In the genomic region with DNA sequence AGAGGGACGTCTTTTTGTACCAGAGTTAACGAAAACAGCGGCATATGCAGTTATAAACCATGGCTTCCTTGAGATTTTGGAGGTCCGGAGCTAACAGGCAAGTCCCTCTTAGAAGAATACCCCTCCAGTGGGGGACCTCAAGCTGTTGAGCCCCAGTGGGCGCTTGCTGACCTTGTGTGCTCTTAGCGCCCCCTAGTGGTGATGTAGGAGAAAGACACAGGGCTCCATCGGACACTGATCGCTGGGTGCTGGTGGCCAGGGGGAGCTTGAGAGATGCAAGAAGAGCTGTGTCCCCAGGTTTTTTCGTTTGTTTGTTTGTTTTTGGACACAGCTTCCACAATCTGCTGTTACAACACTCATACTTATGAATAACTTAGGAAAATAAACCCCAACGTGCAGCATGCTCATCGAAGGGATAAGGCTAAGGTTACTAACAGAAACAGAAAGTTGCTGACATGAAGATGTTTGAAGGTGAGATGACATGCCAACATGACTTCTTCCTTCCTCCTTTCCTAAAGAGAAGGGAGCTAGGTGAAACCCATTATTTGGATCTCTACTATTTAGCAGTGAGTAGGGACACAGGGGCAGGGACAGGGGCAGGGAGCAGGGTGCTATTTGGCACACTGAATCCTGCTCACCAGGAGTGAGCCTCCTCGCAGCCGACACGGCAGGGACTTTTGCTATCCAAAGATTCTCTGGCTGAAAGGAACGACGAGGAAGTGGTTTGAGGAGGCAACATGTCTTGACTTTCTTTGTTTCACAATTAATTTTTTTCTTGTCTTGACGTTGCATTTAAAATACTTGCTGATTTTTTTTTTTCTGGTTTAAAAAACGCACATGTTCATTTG, we compare ENCODE assay signal across 8 mouse cellular contexts. TPM values are rescaled to one million over a fixed set of nuclear protein-coding genes. Genes with fewer than 3 reads are reported as not detected.
DNase-seq lines count a peak whose midpoint lies in the region; ATAC-seq and TF ChIP-seq lines count a peak whose summit lies in the region.

No protein-coding gene starts in this region.

- peak; percentile 43 for DNase-seq in WW6 (ENCODE audit: low read depth, low spot score)
- peak; percentile 45 to 71 for DNase-seq in cerebellum, postnatal 4 days (ENCODE audit: low spot score in 2 of 2)
- DNase-seq in gastrocnemius, adult 2 months = peak; percentile 73
- peak; percentile 91 for DNase-seq in hindbrain, postnatal 0 days (ENCODE audit: low spot score)
- DNase-seq in left cerebral cortex, adult 2 months (ENCODE audit: extremely low spot score in 1 of 2, low spot score in 2 of 2) = peak; percentile 70 to 72
- DNase-seq in right cerebral cortex, postnatal 10 days (ENCODE audit: low spot score in 2 of 2) = peak; percentile 69 to 81
- DNase-seq in urinary bladder, postnatal 14 days (ENCODE audit: low spot score) = peak; percentile 52

- H3K27me3 ChIP-seq in hindbrain, postnatal 0 days (ENCODE audit: insufficient read depth, low read length) = no peaks in the 10 kb centered on the region

- H3K4me1 ChIP-seq in hindbrain, postnatal 0 days (ENCODE audit: insufficient read depth, low read length) = no peaks in the 10 kb centered on the region

- H3K4me2 ChIP-seq in hindbrain, postnatal 0 days (ENCODE audit: low read depth, low read length) = peak overlapping the region; percentile 42

- intact Hi-C loops in gastrocnemius, adult 2 months (cut with DNase I) = loop anchor here (1.0 to 5.0 kb wide), 6 partner anchors 41 to 514 kb away; partner anchors contain the start of genes Igf1r and Pgpep1l
- intact Hi-C loops in left cerebral cortex, adult 2 months (cut with DNase I) = loop anchor here (1.0 to 5.0 kb wide), 6 partner anchors 54 to 514 kb away; no protein-coding TSS in a partner anchor

- H3K9me3 ChIP-seq in hindbrain, postnatal 0 days (ENCODE audit: low read length) = no peaks in the 10 kb centered on the region

- peak; percentile 85 for ATAC-seq in hindbrain, postnatal 0 days
- ATAC-seq in megakaryocyte, adult 5-6 weeks (ENCODE audit: poor library complexity, severe bottlenecking) = peak; percentile 97

- H3K27ac ChIP-seq in gastrocnemius, adult 2 months = peak overlapping the region; percentile 62
- no peak overlapping the region for H3K27ac ChIP-seq in hindbrain, postnatal 0 days
- H3K27ac ChIP-seq in left cerebral cortex, adult 2 months = no peak overlapping the region

- TF ChIP-seq CTCF in gastrocnemius, adult 2 months (IDR thresholded peaks at IDR 0.05) = no peak; the same call in 1 of the 2 replicates
- TF ChIP-seq CTCF in hindbrain, postnatal 0 days (IDR thresholded peaks at IDR 0.05; ENCODE audit: low read depth) = peak; percentile 96
- TF ChIP-seq CTCF in left cerebral cortex, adult 2 months (IDR thresholded peaks at IDR 0.05) = peak; percentile 95

- no peak overlapping the region for H3K9ac ChIP-seq in hindbrain, postnatal 0 days (replicated peaks; ENCODE audit: low read length)

- peak overlapping the region; percentile 73 for H3K4me3 ChIP-seq in gastrocnemius, adult 2 months
- H3K4me3 ChIP-seq in hindbrain, postnatal 0 days (ENCODE audit: low read length) = no peak overlapping the region; the same call in 1 of the 2 replicates
- H3K4me3 ChIP-seq in left cerebral cortex, adult 2 months = peak overlapping the region; percentile 36

- H3K36me3 ChIP-seq in hindbrain, postnatal 0 days (ENCODE audit: insufficient read depth, low read length) = no peaks in the 10 kb centered on the region

- WGBS in hindbrain, postnatal 0 days = 24% methylated on average over 18 of the region's 18 CpGs

RNA-seq across cellular contexts. Expression of gene Fam169b, which starts 29.2 kb away (rescaled TPM):
- under 1 TPM in 1 of 2 experiments, not detected in 1; 0.08 TPM for total RNA-seq in gastrocnemius, adult 2 months (2021)
- 0.21 TPM in 1 of 2 replicates, not detected in the other for total RNA-seq in hindbrain, postnatal 0 days (2014; rRNA removed)
- polyA plus RNA-seq in hindbrain, postnatal 0 days (2015; fragmentation: Nextera tagmentation; extraction: Ambion mirVana) = 0.15 TPM in 1 of 2 replicates, not detected in the other
- 1 to 10 TPM in 1 of 2 experiments, under 1 TPM in 1; 0.63 to 1.4 TPM for total RNA-seq in left cerebral cortex, adult 2 months (2021)
- 0.18 and 0.98 TPM in 2 replicates for total RNA-seq in megakaryocyte, adult 5-6 weeks (2015)
- 0.04 and 0.61 TPM in 2 replicates for total RNA-seq in megakaryocyte, adult 5-6 weeks (2017)

RNA-seq across cellular contexts. Expression of gene Pgpep1l, which starts 38.8 kb away (rescaled TPM):
- 1 to 10 TPM; 1.9 to 3.9 TPM for total RNA-seq in gastrocnemius, adult 2 months (2021)
- total RNA-seq in hindbrain, postnatal 0 days (2014; rRNA removed) = 0.68 TPM in 1 of 2 replicates, not detected in the other
- polyA plus RNA-seq in hindbrain, postnatal 0 days (2015; fragmentation: Nextera tagmentation; extraction: Ambion mirVana) = 0.24 TPM in 1 of 2 replicates, not detected in the other
- total RNA-seq in left cerebral cortex, adult 2 months (2021) = 1 to 10 TPM; 1.9 to 3.1 TPM
- total RNA-seq in megakaryocyte, adult 5-6 weeks (2015) = not detected in 2 replicates
- not detected in 2 replicates for total RNA-seq in megakaryocyte, adult 5-6 weeks (2017)
